Mouse (Mus musculus) layer of hippocampus, adult 9-10 months (tissue): Measurements from ENCODE around the gene Fli1.

Experiments used
- DNase-seq: peaks from one replicate; pipeline ENCODE4 v3.0.0; 2022; ENCODE audit warnings: low spot score

The Fli1 gene

DNA sequence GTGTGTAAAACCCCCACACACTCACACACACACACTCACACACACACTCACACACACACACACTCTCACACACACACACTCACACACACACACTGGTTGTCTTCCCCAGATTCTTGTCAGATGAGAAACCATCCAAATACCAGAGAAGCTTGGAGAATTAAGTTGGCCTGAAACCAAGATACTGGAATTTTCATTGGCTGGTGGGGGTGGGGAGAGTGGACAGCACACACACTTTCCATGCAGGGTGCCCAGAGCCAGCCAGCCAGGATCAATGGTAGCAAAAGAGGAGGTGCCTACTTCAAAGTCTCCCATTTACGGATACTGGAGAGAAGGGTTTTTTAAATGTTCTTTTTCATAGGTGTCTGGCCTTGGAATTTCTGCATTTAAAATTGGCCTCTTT lies 74.3 kb downstream of the Fli1 start:
- DNase-seq: no peak

DNA sequence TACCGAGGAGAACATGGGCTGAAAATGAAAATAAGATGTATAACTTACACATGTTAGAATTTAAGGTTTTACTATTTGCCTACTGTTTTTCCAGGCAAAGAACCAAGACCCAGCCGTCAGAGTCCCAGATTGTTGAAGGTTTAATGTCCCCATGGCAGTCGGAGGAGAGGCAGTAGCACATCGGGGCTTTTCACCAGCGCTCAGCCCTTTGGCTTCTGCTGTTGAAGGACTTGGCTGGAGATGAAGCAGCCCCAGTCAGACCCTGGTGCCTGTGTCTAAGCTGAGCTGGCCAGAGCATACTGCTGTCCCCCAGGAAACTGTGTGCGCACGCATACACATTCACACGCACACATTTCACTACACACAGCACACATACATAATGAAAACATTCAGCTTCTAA lies 75.2 kb downstream of the Fli1 start:
- DNase-seq: no peak

DNA sequence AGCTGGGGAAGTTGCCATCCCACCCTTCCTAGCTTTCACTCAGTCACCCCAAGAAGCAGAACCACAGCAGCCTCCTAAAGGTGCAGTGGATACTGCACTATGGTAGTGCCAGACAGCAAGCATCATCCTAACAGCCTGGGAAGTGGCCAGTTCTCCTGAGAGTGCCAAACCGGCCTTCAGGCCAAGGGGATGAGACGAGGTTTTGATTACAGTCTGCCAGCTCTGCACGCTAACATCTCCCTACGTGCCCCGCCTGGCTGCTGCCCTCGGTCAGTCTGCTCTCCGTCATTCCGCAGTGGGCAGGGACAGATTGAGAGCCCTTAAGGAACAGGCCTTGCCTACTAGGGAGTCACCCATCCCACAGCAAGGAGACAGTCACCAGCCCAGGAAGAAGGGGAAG lies 75.8 kb downstream of the Fli1 start:
- no peak for DNase-seq

- no peak for DNase-seq
These were observed 86.0 kb downstream of the Fli1 start for GRCm38 (mm10) chr9:32456707-32457106.

DNA sequence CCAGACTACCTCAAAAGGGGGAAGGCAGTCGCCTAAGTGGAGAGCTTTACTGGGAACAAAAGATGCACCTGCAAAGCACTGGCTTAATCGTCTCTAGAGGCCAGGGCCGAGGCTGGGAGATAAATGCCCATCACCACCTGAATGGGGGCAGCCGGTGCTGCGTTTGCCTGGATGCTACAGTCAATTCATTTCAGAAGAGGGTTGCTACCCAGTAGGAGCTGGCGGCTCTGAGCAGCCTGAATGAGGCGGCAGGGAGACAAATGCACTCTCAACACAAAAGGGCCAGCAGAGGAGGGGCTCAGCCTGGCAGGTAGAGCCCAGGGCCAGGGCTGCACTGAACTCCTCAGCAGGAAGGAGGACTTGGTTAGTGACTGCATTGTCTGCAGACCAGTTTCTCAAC lies 92.5 kb downstream of the Fli1 start:
- no peak for DNase-seq

DNA sequence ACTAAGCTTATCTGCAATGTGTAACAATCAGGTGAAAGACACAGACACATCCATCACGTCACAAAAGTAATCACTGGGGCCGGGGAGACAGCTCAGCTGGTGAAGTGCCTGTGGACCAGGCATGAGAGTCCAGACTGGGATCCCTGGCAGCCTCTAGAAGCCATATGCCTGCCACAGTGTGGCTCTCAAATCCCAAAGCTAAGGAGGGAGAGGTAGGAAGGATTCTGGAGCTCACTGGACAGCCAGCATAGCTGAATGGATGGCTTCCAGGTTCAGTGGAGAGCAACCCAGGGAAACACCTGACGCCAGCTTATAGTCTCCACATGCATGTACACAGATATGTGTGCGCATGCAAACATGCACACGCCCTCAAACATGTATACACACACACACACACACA lies 93.9 kb downstream of the Fli1 start:
- no peak for DNase-seq

GRCm38 (mm10) chr9:32445789-32446188 lies 96.9 kb downstream of the Fli1 start:
- DNase-seq: no peak

GRCm38 (mm10) chr9:32444453-32445201 lies 98.0 kb downstream of the Fli1 start:
- no peak for DNase-seq

DNA sequence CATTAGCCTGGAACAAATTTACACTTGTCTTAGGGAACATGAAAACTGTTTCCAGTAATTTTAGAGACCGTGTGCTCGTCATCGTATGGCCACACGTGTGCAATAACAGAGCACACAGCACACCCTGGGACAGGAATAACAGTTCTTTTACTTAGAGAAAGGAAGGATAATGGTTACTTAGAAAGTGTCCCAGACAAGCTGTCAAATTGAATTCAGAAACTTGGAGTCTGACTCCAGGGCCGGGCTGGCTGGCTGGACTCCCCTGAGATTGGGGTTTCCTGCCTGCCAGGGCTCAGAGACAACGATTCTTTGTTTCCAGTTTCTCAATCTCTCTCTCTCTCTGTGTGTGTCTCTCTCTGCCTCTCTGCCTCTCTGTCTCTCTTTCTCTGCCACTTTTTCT lies 98.8 kb downstream of the Fli1 start:
- no peak for DNase-seq

GRCm38 (mm10) chr9:32443115-32443514 lies 99.5 kb downstream of the Fli1 start:
- no peak for DNase-seq

GRCm38 (mm10) chr9:32434241-32435213 lies 108.1 kb downstream of the Fli1 start:
- DNase-seq: no peak

GRCm38 (mm10) chr9:32431061-32431460 lies 111.6 kb downstream of the Fli1 start:
- no peak for DNase-seq

DNA sequence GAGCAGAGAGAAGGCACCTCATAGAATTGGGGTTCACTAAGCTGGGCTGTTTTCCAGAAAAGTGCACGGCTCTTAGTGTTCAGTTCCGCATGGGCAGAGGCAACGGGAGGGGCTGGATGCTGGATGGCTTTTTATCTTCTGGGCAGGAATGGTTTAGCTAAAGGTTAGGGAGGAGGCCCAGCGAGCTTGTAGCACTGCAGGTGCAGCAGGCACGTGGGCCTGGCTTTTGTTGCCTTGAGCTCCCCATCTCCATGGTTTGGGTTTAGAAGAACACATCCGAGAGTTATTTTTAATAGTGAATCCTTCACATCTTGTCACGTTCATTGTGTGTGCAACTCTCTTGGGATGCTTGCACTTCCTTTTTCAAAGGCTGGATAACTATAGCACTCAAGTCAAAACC lies 117.3 kb downstream of the Fli1 start:
- DNase-seq: no peak

GRCm38 (mm10) chr9:32420711-32421110 lies 122.0 kb downstream of the Fli1 start:
- no peak for DNase-seq

GRCm38 (mm10) chr9:32417466-32418116 lies 125.1 kb downstream of the Fli1 start:
- DNase-seq: no peak

- DNase-seq: no peak
These were observed 126.7 kb downstream of the Fli1 start for GRCm38 (mm10) chr9:32415952-32416351.

DNA sequence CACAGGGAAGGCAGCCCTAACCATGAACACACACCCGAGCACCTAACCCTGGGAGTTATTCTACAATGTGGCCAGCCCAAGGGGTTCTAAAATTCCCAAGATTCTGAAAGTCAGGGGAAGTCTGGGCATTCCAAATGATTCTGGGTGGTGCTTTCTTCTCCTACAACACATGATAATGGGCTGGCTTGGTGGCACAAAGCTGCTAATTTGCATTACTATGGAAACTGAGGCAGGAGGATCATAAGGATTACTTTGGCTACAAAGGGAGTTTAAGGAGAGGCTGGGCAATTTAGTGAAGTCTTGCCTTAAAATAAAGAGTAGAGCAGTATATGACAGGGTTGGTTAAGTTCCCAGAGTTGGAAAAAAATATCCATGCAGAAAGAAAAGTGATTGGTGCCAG lies 127.7 kb downstream of the Fli1 start:
- no peak for DNase-seq

DNA sequence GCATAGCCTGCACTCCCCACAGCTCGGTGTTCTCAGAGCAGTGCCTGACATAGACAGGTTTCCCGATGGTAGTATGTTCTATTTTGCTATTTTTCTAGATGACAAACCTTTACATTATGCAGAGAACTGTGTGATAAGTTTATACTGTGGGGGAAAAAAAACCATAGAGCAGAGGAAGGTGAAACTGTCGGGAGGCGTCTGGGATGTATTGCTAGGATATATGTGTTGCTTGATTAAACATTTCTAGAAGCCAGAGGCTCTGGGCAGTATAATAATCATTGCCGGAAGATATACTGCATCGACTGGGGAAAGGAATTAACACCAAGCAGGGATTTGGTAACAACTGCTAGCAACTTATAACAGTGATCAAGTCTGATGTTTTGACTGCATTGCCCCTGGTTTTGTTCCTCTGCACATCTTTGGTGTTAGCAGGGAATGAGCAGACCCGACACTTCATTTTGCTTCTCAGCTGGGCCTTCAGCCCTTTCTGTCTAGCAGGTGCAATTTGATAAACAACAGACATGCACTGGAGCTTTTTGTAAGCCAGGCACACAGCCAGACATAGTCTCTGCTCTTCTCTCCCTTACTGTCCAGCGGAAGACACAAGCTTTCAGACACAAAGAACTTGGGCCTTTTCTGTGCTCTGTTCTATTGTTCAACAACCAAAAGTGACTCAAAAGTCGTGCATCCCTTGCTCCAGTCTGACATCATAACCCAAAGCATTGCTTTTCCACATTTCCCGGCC lies 129.7 kb downstream of the Fli1 start:
- no peak for DNase-seq

DNA sequence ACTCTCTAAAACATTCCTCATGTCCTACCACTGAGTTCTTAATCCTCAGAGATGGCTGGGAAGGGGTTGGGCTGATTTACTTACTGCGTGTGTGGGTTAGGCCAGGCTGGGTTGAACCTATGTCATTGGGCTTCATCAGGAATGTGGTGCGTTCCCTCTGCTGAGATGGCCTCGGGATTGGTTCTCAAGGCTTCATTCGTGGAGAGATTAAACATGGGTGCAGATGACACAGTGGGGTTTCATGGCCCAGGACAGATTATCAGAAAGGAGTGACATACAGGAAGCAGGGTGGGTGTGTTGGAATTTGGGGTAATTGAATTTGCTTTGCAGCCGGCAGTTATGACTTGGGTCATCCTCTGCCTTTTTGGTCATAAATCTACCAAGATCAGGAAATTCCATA lies 131.2 kb downstream of the Fli1 start:
- no peak for DNase-seq

GRCm38 (mm10) chr9:32410671-32411070 lies 132.0 kb downstream of the Fli1 start:
- DNase-seq: no peak

- no peak for DNase-seq
These were observed 133.3 kb downstream of the Fli1 start for GRCm38 (mm10) chr9:32409060-32409961.
